Mouse (Mus musculus) MEL (cell line): Measurements from ENCODE around the gene Gripap1. TPM values are rescaled to one million over a fixed set of nuclear protein-coding genes. Genes with fewer than 3 reads are reported as not detected.

Source experiments
- DNase-seq: peaks from one replicate; pipeline ENCODE4 v3.0.0; 2011; ENCODE audit warnings: low read depth, low spot score
- H3K27ac ChIP-seq: 2 replicates; pipeline ENCODE4 v1.5.1; 2012; ENCODE audit warnings: low read depth, mild to moderate bottlenecking, control low read depth, low read length, moderate library complexity; ENCODE audit not compliant: control insufficient read depth
- H3K27me3 ChIP-seq, 2 experiments: fragments of 150-350 bp in 1 of 2; sonication (generic) in 1 of 2; 2 replicates each; pipeline ENCODE4 v1.6.1; 2012; ENCODE audit warnings: low read length in 2 of 2, mild to moderate bottlenecking in 2 of 2, improper control_type of control experiment in 1 of 2, moderate library complexity in 1 of 2; ENCODE audit not compliant: insufficient read depth in 2 of 2, control insufficient read depth in 1 of 2
- H3K36me3 ChIP-seq, 2 experiments: 2 replicates each; pipeline ENCODE4 v1.6.1; 2012 to 2014; ENCODE audit warnings: low read length in 2 of 2, improper control_type of control experiment in 1 of 2, inconsistent platforms in 1 of 2, mild to moderate bottlenecking in 1 of 2; ENCODE audit not compliant: insufficient read depth in 2 of 2, control insufficient read depth in 1 of 2
- H3K4me1 ChIP-seq, 2 experiments: fragments of 150-350 bp in 1 of 2; sonication (generic) in 1 of 2; 2 replicates each; pipeline ENCODE4 v1.6.1; 2012; ENCODE audit warnings: low read length in 2 of 2, improper control_type of control experiment in 1 of 2, mild to moderate bottlenecking in 1 of 2; ENCODE audit not compliant: insufficient read depth in 2 of 2, control insufficient read depth in 1 of 2
- H3K4me3 ChIP-seq, 2 experiments: fragments of 150-350 bp in 1 of 2; sonication (generic) in 1 of 2; 2 replicates each; pipeline ENCODE4 v1.5.1; 2012; ENCODE audit warnings: low read depth in 2 of 2, low read length in 2 of 2, mild to moderate bottlenecking in 2 of 2, moderate library complexity in 2 of 2, control low read depth in 1 of 2, improper control_type of control experiment in 1 of 2; ENCODE audit not compliant: control insufficient read depth in 1 of 2, insufficient read depth in 1 of 2
- H3K79me2 ChIP-seq: 2 replicates; pipeline ENCODE4 v1.6.1; 2012; ENCODE audit warnings: mild to moderate bottlenecking, low read length, moderate library complexity; ENCODE audit not compliant: control insufficient read depth, poor library complexity, insufficient read depth
- H3K9ac ChIP-seq: 2 replicates; pipeline ENCODE4 v1.6.1; 2012; ENCODE audit warnings: low read depth, mild to moderate bottlenecking, control low read depth, low read length, moderate library complexity; ENCODE audit not compliant: control insufficient read depth, poor library complexity, severe bottlenecking
- H3K9me3 ChIP-seq: fragments of 150-350 bp; sonication (generic); replicated peaks from 2 replicates; pipeline ENCODE4 v1.6.1; 2012; ENCODE audit warnings: mild to moderate bottlenecking, low read length, improper control_type of control experiment, moderate library complexity; ENCODE audit not compliant: insufficient read depth
- BHLHE40 ChIP-seq: IDR thresholded peaks from 2 replicates; pipeline ENCODE4 v1.6.1; 2012; ENCODE audit warnings: low read depth, mild to moderate bottlenecking, inconsistent platforms, low read length, improper control_type of control experiment, borderline replicate concordance
- CHD1 ChIP-seq: IDR thresholded peaks from 2 replicates; pipeline ENCODE4 v1.6.1; 2012; ENCODE audit warnings: low read depth, mild to moderate bottlenecking, inconsistent platforms, low read length, improper control_type of control experiment
- E2F4 ChIP-seq: IDR thresholded peaks from 2 replicates; pipeline ENCODE4 v1.6.1; 2011; ENCODE audit warnings: low read depth, low read length, improper control_type of control experiment, borderline replicate concordance
- ETS1 ChIP-seq: IDR thresholded peaks from 2 replicates; pipeline ENCODE4 v1.6.1; 2012; ENCODE audit warnings: low read depth, mild to moderate bottlenecking, inconsistent platforms, low read length, improper control_type of control experiment, moderate library complexity
- GATA1 ChIP-seq: IDR thresholded peaks from 2 replicates; pipeline ENCODE4 v1.6.1; 2011; ENCODE audit warnings: low read depth, low read length, improper control_type of control experiment
- JUND ChIP-seq: IDR thresholded peaks from 2 replicates; pipeline ENCODE4 v1.6.1; 2011; ENCODE audit warnings: low read depth, mild to moderate bottlenecking, improper control_type of control experiment, low read length
- MAFK ChIP-seq: IDR thresholded peaks from 2 replicates; pipeline ENCODE4 v1.6.1; 2011; ENCODE audit warnings: low read depth, mild to moderate bottlenecking, low read length, improper control_type of control experiment, borderline replicate concordance
- MYB ChIP-seq: IDR thresholded peaks from 2 replicates; pipeline ENCODE4 v1.6.1; 2011; ENCODE audit warnings: mild to moderate bottlenecking, low read depth, low read length, improper control_type of control experiment
- MYC ChIP-seq: IDR thresholded peaks from 2 replicates; pipeline ENCODE4 v1.6.1; 2011; ENCODE audit warnings: low read depth, mild to moderate bottlenecking, low read length, improper control_type of control experiment, moderate library complexity
- NRF1 ChIP-seq: IDR thresholded peaks from 2 replicates; pipeline ENCODE4 v1.6.1; 2014; ENCODE audit warnings: low read depth, mild to moderate bottlenecking, inconsistent platforms, low read length, improper control_type of control experiment, moderate library complexity; ENCODE audit not compliant: poor library complexity, insufficient read depth, severe bottlenecking
- POLR2AphosphoS2 ChIP-seq: IDR thresholded peaks from 2 replicates; pipeline ENCODE4 v1.6.1; 2011; ENCODE audit warnings: low read length, improper control_type of control experiment
- POLR2AphosphoS5 ChIP-seq: IDR thresholded peaks from 2 replicates; pipeline ENCODE4 v1.6.1; 2012; ENCODE audit warnings: low read depth, borderline replicate concordance, mild to moderate bottlenecking, inconsistent platforms, low read length, moderate library complexity, mixed read lengths
- TBP ChIP-seq: IDR thresholded peaks from 2 replicates; pipeline ENCODE4 v1.8.0; 2011; ENCODE audit warnings: low read depth, low read length, improper control_type of control experiment
- UBTF ChIP-seq: IDR thresholded peaks from 2 replicates; pipeline ENCODE4 v1.6.1; 2012; ENCODE audit warnings: low read depth, mild to moderate bottlenecking, inconsistent platforms, low read length, improper control_type of control experiment, moderate library complexity, borderline replicate concordance; ENCODE audit not compliant: insufficient read depth
- USF1 ChIP-seq: IDR thresholded peaks from 2 replicates; pipeline ENCODE4 v1.6.1; 2014; ENCODE audit warnings: low read depth, mild to moderate bottlenecking, inconsistent platforms, low read length, improper control_type of control experiment, moderate library complexity
- USF2 ChIP-seq, 2 experiments: IDR thresholded peaks; 2 replicates each; pipeline ENCODE4 v1.6.1; 2011 to 2012; ENCODE audit warnings: improper control_type of control experiment in 2 of 2, low read length in 2 of 2, borderline replicate concordance in 1 of 2, inconsistent platforms in 1 of 2, low read depth in 1 of 2, mild to moderate bottlenecking in 1 of 2; ENCODE audit not compliant: insufficient read depth in 1 of 2
- ZKSCAN1 ChIP-seq: IDR thresholded peaks from 2 replicates; pipeline ENCODE4 v1.6.1; 2012; ENCODE audit warnings: low read depth, mild to moderate bottlenecking, inconsistent platforms, low read length, improper control_type of control experiment, moderate library complexity
- ZNF384 ChIP-seq: IDR thresholded peaks from 2 replicates; pipeline ENCODE4 v1.6.1; 2012; ENCODE audit warnings: low read depth, mild to moderate bottlenecking, inconsistent platforms, low read length, improper control_type of control experiment
- polyA plus RNA-seq, 2 experiments: library from polyadenylated mRNA; stranded (reverse) in 1 of 2; unstranded in 1 of 2; fragments of >175 nt in 1 of 2; fragments of >200 nt in 1 of 2; gene quantifications; 2 replicates each; pipeline versions ENCODE4 v1.2.1 to v1.2.4; 2012; ENCODE audit warnings: low replicate concordance in 2 of 2, low read depth in 1 of 2; ENCODE audit not compliant: insufficient read length in 2 of 2, insufficient read depth in 1 of 2, missing spikeins in 1 of 2
- total RNA-seq: library from RNA; depleted of rRNA; stranded (reverse); fragments of 300-350 nt; gene quantifications from 2 replicates; pipeline ENCODE4 v1.2.3, GENCODE M21; 2012

Gene Gripap1
- total and polyA plus RNA-seq, 3 experiments, result 40.5 to 244 (median 84.6) TPM

DNA sequence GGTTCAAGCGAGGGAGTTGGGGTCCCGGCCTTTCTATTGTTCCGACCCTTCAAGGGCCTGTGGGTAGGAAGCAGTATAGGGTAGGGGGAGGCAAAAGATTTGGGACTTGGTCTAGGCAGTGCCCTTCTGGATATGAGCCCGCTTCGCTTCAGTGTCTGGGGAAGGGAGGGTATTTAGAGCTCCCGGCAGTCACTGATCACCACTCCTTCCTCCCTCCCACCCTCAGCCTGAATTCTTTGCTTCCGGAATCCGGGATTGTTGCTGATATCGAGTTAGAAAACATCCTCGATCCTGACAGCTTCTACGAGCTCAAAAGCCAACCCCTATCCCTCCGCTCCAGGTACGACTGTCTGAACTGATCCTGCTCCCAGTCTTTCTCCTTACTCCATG is 24.3 kb upstream of the Gripap1 start:
- H3K79me2 ChIP-seq, result peaks cover 18% of the 10 kb centered on the region
- H3K36me3 ChIP-seq, result peaks cover 15 to 41% of the 10 kb centered on the region in 2 experiments
- H3K4me1 ChIP-seq, result peaks cover 30 to 45% of the 10 kb centered on the region in 2 experiments
- no peak overlapping the region for H3K27ac ChIP-seq
- H3K9ac ChIP-seq, result no peak overlapping the region
- DNase-seq, result no peak
- no peaks in the 10 kb centered on the region for H3K9me3 ChIP-seq
- no peaks in the 10 kb centered on the region for H3K27me3 ChIP-seq
- TF ChIP-seq MYB, result no peak
- no peak for TF ChIP-seq NRF1
- no peak for TF ChIP-seq UBTF
- no peak for TF ChIP-seq USF2 (IDR thresholded peaks at IDR 0.05; ENCODE audit: borderline replicate concordance in 1 of 2, insufficient read depth in 1 of 2, low read depth in 1 of 2, low read length in 2 of 2)
- no peak for TF ChIP-seq POLR2AphosphoS5
- TF ChIP-seq E2F4, result no peak
- no peak for TF ChIP-seq POLR2AphosphoS2
- no peak for TF ChIP-seq CHD1
- no peak for TF ChIP-seq ZNF384
- no peak for TF ChIP-seq MYC
- TF ChIP-seq TBP, result no peak
- no peak for TF ChIP-seq USF1
- TF ChIP-seq ETS1, result no peak
- no peak overlapping the region for H3K4me3 ChIP-seq

DNA sequence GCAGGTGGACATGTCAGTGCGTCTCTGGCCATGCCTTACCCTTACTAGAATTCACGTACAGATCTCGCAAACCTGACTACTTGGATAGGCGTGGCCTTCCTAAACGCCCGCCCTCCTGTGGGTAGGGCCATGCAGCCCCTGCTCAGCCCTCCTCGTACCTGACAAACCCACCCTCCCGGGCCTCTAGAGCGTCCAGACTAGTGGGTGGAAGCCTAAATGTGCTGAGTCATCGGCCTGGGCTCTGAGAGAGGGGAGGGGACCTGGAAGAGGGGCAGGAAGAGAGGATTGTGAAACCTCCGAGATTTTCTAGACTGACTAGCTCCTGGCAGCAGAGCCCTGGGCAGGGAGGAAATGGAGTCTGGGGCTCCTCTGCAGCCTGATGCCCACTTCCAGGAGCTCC is 23.8 kb upstream of the Gripap1 start:
- Histone ChIP-seq H3K79me2 (peaks cover 18% of the 10 kb centered on the region), H3K27me3 (no peaks in the 10 kb centered on the region), H3K4me3 (no peak overlapping the region), H3K27ac (no peak overlapping the region), H3K36me3 (peaks cover 17 to 41% of the 10 kb centered on the region in 2 experiments), H3K9me3 (no peaks in the 10 kb centered on the region), H3K9ac (no peak overlapping the region), H3K4me1 (peaks cover 31 to 45% of the 10 kb centered on the region in 2 experiments)
- DNase-seq, result no peak
- TF ChIP-seq GATA1, result no peak
- TF ChIP-seq JUND, result no peak
- peak; percentile 47; the same call in 1 of the 2 replicates for TF ChIP-seq MAFK
- TF ChIP-seq BHLHE40, result no peak
- TF ChIP-seq MYC, result no peak
- TF ChIP-seq ZKSCAN1, result no peak
